Mouse (Mus musculus): Measurements from ENCODE around the gene Vmn2r5.
"Not testable (repeated sequence)": the region's sequence is repeated elsewhere in the genome, so short reads cannot be mapped to it uniquely, and the experiment has no call there.

The Vmn2r5 gene

DNA sequence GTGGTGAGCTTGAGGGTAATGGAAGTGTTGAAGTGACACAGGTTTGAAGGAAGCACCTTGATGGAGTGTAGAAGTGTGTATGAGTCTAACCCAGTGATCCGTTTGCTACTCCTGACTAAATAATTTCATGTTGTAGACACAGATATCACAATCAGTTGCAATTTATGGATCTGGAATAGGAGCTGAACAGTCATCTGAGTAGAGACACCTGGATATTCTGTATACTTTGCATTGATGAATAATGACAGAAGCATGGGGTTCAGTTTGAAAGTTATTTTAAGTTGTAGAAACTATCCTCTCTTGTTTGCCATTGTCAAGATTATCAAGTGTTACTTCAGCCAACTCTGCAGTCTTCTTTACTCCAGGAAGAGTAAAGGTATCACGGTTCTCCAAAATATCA is at the start of gene Vmn2r5:
Gene Vmn2r5 (minus strand): TSS at position 101 of the 400 bp plus-strand sequence.
- DNase-seq, result not testable (repeated sequence)

DNA sequence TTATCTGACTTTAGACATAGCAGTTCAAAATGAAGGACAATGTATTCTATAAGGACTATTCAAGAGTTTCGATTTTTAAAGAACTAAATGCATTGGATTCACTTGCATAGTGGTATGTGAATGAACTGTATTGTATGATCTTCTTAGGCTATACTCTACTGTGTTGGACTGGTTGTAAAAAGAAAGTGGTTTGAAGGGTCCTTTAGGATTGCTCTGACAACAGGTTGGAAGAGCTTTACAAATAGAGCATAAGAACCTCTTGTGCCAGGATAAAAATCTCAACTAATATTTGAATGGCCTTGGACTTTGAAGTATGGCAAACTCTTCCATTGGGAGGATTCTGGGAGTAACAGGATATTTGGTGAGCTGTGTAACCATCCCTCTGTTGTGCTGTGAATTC is 13.9 kb upstream of the Vmn2r5 start:
- DNase-seq, result not testable (repeated sequence)
